Mouse (Mus musculus) olfactory bulb, adult 2 months (tissue): ENCODE data around the gene Gm44511.

Experiments used
- CTCF ChIP-seq: fragments of 200-500 bp; IDR thresholded peaks from 2 replicates; pipeline ENCODE4 v1.5.1; 2012; ENCODE audit warnings: low read depth, mild to moderate bottlenecking, low read length, moderate library complexity; ENCODE audit not compliant: insufficient read depth
- POLR2A ChIP-seq: fragments of 200-500 bp; IDR thresholded peaks from 2 replicates; pipeline ENCODE4 v1.6.1; 2012; ENCODE audit warnings: mild to moderate bottlenecking, low read depth, low read length, moderate library complexity; ENCODE audit not compliant: insufficient read depth

DNA sequence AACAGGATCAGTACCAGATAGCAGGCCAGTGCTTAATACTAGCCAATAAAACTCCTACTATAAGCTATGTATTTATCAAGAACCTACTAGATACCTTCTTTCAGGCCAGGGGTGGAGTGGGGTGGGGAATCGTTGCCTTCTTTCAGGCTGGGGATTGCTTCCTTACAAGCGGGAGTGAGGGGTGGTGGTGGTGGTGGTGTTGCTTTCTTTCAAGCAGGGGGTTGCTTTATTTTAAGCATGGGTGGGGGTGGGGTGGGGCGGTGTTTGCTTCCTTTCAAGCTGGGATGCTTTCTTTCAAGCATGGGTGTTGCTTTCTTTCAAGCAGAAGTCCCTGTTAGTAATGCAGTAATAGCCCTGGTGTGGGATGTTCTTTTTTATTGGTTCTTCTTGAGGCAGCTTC, 42.7 kb upstream of the Gm44511 start:
- TF ChIP-seq POLR2A (no peak), CTCF (no peak)
